Mouse (Mus musculus) lung, postnatal 0 days (tissue): ENCODE results near the gene Atp6v0a1.

Source experiments
- CTCF ChIP-seq: IDR thresholded peaks from 2 replicates; pipeline ENCODE4 v1.5.1; 2016; ENCODE audit warnings: antibody characterized with exemption, mild to moderate bottlenecking
- EP300 ChIP-seq: IDR thresholded peaks from 2 replicates; pipeline ENCODE4 v1.6.1; 2016; ENCODE audit warnings: antibody characterized with exemption, mild to moderate bottlenecking, control low read depth

GRCm38 (mm10) chr11:101095314-101096024 is 86.2 kb downstream of the Atp6v0a1 start, which contains the start of gene Psmc3ip:
- peak; percentile 84 for TF ChIP-seq CTCF
- no peak for TF ChIP-seq EP300
